Mouse (Mus musculus): ENCODE data around the gene Krt5.
"Not testable (repeated sequence)": the region's sequence is repeated elsewhere in the genome, so short reads cannot be mapped to it uniquely, and the experiment has no call there.

The Krt5 gene

DNA sequence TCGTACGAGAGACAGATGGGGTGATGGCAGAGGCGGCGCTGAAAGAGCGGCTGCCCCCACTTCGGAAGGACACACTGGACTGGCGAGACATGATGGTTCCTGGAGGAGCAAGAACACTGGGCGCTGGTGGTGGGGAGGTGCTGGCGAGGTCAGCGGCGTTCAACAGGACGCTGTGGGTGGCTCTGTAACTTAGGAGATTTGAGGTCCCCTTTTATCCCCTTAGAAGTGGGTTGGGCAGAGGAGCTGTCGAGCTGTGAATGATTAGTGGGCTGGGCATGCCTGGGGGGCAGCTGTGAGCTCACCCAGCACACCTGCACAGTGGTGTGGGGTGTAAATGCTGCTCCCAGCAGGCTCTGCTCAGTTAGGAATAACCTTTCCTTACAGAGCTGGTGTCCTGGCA is at the start of gene Krt5:
TSS of gene Krt5 (minus strand) at position 179 of the 400 bp plus-strand sequence.
- no peak for DNase-seq (ENCODE audit: low spot score)

DNA sequence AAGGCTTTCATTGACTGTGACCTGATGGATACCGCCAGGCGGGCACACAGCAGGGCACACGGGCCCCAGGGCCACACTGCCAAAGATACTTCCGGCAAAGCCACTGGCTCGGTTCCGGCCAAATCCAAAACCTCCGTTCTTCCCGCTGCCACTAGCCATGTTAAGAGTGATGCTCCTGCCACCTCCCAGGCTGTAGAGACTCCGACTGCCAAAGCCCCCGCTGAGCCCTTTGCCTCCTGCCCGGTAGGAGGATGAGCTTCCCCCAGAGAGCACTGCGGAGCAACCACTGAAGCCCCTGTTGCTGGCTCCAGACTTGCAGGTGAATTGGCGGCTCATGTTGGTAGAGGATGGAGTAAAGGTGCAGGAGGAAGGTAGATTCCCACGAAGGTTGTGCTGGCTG is 30.0 kb upstream of the Krt5 start, which contains the start of gene Krt71:
TSS of gene Krt71 (minus strand) at position 399 of the 400 bp plus-strand sequence.
- DNase-seq (ENCODE audit: low spot score): no peak

DNA sequence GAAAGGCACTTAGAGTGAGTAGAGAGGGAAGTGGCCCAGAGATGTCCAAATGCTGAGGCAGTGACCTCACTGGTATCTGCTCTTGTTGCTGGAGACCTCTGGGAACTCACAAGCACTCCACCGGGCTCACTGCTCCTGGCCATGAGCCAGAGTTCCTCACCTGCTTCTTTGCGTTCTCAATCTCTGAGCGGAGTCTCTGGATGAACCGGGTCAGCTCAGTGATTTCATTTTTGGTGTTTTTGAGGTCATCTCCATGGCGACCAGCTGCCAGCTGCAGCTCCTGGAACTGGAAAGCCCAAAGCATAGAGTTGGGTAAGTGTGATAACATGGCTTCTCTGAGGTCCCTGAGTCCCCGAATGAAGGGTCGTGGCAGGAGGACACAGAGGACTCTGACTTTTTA is 25.1 kb upstream of the Krt5 start:
- no peak for DNase-seq (ENCODE audit: low spot score)

DNA sequence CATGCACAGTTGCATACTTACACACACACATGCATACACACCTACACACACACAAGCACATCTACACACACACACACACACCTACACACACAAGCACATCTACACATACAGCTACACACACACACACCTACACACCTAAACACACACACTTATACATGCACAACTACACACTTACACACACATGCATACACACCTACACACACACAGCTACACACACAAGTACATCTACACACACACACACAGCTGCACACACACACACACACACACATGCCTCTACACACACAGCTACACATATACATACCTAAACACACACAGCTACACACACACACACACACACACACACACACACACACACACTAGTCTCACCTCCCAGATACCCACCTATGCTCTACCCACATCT is 18.0 kb upstream of the Krt5 start:
- DNase-seq (ENCODE audit: low spot score): no peak

DNA sequence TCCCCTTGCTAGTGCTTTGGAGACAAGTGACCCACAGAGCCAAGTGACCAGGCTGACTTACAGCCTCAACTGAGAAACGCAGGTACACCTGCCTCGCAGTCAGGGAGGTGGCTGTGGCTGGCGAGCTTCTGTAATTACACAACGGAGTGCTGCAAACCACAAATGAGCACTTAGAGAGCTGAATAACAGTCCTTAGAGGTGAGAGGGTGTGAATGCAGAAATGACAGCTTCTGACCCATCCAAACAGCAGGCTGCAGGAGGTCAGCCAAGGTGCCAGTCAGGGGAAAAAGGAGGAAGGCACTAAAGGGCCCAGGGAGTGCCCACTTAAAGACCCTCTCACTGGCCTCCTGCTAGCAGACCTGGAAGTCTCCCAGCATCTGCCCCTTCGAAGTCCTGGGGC is 12.0 kb upstream of the Krt5 start:
- DNase-seq (ENCODE audit: low spot score): no peak

DNA sequence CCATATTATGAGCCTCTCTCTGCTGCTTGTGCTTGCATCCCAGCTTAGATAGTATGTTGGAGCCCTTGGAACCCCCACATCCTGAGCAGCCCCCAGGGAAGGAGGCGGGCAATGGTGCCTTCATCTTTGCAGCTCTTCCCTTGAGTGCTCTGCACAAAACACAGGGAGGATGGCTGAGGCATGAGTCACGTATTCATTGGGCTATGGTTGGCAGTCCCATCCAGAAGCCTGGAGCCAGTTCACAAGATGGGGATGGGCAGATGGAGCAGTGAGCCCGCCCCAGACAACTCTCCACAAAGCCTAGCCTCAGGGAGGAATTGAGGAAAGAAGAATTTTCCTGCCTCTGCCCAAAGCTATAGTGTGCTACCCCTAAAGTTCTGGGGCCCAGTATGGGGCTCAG is 3.1 kb upstream of the Krt5 start:
- no peak for DNase-seq (ENCODE audit: low spot score)

DNA sequence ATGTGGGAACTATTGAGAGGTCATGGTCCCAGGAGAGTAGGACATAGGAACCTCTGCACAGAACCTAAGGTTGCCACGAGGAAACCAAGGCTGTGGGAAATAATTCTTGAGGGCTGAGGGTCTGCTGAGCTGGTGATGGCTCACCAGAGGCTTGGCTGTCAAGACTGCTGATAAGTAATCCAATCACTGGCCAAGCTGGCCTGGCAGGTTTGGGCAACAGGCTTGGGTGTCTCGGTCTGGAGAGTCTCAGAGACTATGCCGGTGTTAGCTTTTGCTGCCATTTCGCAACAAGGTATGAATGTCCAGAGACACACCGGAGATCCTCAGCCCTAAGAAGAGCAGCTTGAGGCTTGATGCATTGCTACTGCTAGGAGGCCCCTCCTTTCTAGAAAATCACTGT is 1.7 kb upstream of the Krt5 start:
- no peak for DNase-seq (ENCODE audit: low spot score)

DNA sequence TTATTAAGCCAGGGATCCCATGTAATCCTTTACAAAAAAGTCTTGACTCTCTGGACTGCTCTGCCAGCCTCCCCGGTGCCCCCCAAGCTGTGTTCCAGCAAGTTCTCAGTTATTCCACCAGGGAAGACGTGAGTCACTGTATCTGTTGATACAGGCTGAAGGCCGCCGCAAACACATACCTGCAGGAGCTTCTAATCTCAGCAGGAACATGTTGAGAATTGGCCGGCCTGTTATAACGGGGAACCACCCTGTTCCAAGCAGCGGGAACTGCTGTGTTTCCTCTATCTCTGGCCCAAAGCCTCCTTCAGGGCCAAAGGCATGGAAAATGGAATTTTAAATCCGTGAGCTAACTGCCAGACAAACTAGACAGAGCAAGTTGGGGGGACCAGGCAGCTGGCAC is 1.0 kb upstream of the Krt5 start:
- no peak for DNase-seq (ENCODE audit: low spot score)

DNA sequence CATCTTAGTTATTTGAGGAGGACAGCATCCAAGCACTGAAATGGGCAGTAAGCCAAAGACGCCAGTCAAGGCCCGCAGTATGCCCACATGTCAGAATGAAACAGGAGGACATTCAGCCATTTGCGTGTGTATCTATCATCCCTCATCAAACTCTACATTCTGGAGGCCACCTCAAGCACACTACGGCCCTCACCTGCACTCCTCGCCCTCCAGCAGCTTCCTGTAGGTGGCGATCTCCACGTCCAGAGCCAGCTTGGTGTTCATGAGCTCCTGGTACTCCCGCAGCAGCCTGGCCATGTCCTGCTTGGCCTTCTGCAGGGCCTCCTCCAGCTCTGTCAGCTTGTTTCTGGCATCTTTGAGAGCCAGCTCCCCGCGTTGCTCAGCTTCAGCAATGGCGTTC is 4.0 kb downstream of the Krt5 start:
- DNase-seq (ENCODE audit: low spot score): no peak

DNA sequence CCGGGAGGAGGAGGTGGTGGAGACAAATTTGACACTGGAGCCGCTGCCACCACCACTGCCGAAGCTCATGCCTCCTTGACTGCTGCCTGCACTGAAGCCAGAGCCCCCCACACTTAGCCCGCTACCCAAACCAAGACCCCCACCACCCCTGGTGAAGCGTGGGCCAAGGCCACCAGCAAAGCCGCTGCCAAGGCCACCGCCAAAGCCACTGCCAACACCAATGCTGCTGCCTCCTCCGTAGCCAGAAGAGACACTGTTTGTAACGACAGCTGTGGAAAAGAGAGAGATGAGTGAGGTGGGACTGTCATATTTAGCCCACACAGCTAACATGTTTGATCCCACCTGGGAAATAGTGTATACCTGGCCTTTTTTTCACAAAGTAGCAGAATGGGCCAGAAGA is 5.2 kb downstream of the Krt5 start:
- DNase-seq (ENCODE audit: low spot score): no peak

DNA sequence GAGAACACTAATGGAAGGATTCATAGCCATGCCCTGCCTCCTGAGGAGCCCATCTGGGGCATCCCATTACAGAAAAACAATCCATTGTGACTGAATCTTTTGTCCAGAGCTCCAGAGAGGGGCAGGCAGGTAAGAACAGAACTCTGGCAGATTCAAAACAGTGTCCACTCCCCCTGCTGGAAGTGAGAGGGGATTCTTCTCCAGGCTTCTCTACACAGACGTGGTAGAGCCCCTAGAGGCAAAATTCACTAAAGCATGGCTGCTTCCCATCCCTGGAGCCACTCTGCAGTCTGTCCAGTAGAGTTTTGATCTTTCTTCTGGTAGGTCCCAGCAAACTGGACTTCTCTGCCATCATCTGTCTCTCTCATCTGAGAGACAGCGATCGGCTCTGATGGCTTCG is 8.6 kb downstream of the Krt5 start:
- no peak for DNase-seq (ENCODE audit: low spot score)

DNA sequence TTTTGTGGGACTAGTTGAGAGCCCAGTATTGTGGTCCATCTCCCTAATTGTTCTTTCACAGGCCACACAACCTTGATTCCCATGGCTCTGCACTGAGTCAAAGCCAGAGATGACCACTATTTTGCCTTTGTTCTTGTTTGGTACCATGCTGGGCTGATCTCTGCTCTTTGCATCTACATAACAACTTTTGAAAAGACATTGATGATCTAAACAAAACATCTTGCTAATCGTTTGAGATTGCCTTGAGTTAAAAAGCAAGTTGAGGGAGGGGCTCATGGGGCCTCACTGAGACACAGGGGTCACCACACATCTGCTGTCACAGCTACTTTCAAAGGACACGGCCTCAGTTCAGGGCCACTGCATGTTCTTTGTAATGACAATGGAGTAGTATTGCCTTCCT is 10.3 kb downstream of the Krt5 start:
- no peak for DNase-seq (ENCODE audit: low spot score)

DNA sequence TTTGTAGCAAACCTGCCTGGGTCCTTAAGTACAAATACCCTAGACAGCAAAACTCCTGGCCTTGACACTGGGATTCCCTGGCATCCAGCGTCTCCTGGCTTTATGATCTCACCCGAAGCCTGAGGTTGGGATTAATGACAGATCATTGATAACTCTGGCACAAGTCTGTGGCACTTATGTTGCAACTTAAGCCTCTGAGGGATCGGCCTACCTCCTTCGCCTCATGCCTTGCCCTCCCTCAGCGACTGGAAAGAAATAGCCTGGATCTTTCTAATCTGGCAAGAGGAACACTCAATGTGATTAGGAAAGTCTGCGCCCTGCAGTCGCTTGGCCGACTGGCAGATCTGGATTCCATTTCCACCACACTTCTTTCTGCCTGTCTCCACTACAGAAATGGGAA is 12.8 kb downstream of the Krt5 start:
- no peak for DNase-seq (ENCODE audit: low spot score)

DNA sequence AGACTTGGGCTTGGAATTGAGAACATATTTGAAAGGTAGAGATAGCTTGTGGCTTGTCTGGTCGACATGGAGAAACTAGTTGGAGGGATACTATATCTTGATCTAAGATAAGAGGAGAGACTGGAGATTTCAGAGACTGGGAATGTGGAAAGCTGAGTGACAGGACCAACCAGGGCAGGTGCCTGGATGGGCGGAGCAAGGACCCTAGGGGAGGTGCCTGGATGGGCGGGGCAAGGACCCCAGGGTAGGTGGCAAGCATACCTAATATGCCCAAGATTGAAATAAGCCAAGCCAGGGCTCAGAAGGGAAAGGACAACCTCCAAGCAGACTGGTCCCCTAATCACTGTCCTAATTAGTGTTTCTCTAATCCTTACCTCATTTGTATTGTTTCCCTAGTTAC is 13.5 kb downstream of the Krt5 start:
- DNase-seq (ENCODE audit: low spot score): no peak

DNA sequence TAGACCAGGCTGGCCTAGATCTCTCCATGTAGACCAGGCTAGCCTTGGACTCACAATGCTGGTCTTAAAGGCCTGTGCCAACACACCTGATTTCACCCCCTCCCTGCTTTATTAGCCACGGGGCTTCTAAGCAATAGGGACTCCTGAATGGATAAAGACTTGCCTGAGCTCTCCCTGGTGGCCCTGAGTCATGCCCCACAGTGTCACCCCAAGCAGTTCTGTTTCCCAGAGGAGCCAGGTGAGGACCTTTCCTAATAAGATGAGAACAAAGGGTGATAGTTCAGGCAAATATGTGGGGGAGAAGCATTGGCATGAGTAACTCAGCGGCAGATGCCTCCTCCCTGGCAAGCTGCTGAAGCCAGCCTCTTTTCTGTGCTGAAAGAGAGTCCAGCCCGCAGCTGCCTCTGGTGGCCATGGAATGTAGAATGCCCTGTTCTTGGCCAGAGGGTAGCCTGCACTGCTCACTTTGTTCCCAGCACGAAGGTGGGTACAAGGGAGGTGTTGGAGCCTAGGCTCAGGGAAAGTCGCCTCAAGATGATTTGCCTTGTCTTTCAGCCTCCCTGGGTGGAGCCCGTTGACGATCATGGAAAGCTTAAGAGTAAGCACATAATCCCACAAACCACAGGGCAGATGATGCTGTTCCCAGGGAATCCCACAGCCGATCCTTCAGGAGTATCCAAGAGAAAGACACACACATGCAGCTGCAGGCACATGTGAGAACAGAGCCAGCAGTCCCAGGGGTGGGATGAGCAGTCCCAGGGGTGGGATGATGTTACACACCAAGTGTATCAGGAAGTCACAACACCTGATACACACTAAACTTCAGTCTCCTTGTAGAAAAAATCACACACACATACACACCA is 15.1 kb downstream of the Krt5 start:
- no peak for DNase-seq (ENCODE audit: low spot score)

DNA sequence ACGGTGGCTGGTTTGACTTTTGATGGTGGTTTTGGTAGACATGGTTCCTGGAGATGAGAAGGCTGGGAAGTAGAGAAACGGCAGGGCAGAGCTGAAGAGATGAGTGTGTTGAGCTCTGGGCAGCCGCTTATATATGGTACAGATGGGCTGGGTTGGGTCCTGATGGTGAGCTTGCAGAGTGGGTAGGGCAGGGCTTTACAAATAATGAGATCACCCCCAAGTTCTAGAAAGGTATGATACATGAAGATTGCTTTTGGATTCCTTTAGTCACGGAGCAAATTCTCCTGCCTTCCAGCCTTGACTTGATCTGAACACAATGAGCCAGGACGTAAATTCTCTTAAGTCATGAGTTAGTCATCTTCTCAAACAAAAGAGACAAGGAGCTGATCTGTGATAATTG is 18.5 kb downstream of the Krt5 start, which contains the start of gene Krt6a:
TSS of gene Krt6a (minus strand) at position 101 of the 400 bp plus-strand sequence.
- DNase-seq (ENCODE audit: low spot score): no peak

DNA sequence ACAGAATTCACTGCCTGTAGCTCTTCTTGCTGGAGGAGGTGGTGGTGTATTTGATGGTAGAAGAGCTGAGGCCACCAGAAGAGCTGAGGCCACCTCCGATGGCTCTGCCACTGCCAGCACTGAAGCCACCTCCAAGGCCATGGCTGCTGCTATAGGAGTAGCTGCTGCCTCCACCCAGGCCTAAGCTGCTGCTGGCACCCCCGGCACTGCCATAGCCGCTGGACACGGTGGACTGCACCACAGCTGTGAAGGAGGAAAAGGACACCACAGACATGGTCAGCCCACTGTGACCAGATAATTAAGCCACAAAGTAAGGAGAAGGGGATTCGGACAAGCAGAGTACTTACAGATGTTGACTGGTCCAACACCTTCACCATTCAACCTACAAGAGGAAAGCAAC is 22.2 kb downstream of the Krt5 start:
- DNase-seq (ENCODE audit: low spot score): not testable (repeated sequence)

DNA sequence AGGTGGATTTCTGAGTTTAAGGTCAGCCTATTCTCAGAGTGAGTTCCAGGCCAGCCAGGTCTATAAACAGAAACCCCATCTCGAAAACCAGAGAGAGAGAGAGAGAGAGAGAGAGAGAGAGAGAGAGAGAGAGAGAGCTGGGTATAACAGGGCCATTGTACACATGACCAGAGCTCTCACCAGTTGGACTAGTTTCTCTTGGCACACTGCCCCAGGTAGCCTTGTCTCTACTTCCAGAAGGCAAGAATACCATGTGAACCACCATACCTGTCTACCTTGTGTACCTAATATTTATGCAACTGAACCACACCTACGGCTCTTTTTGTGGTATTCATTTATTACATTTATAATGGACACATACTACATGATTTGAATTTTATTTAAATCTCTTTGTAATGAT is 24.5 kb downstream of the Krt5 start:
- no peak for DNase-seq (ENCODE audit: low spot score)

DNA sequence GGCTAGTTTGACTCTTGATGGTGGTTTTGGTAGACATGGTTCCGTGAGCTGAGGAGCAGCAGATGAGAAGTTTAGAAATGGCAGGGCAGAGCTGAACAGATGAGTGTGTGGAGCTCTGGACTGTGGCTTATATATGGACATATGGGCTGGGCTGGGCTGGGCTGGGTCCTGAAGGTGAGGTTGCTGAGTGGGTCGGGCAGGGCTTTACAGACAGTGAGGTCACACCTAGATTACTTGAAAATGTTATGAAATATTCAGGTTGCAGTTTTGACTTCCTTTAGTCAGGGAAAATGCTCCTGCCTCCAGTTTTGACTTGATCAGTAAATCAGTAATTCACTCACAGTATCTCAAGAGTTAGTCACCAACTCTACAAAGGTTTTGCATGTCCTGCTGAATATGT is 32.5 kb downstream of the Krt5 start, which contains the start of gene Krt6b:
TSS of gene Krt6b (minus strand) at position 101 of the 400 bp plus-strand sequence.
- DNase-seq (ENCODE audit: low spot score): no peak

DNA sequence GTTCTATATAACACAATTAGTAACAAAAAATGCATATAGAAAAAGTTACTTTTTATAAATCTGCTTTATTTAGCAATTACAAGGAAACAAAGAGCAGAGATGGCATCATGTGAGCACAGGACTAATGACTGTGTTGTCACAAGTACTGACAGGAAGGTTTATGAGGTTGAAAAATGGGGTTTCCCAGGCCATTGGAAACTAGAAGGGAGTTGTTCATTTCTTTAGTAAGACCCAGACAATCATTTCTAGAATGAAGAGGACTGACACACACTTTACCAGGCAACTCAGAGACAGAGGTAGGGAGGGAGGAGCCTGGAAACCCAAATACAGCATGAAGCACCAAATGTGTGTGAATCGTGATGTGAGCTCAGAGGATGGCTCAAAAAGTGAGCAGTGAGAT is 36.7 kb downstream of the Krt5 start:
- no peak for DNase-seq (ENCODE audit: low spot score)

Data from T-cell, adult 2 months (primary cell).